In the genomic region with DNA sequence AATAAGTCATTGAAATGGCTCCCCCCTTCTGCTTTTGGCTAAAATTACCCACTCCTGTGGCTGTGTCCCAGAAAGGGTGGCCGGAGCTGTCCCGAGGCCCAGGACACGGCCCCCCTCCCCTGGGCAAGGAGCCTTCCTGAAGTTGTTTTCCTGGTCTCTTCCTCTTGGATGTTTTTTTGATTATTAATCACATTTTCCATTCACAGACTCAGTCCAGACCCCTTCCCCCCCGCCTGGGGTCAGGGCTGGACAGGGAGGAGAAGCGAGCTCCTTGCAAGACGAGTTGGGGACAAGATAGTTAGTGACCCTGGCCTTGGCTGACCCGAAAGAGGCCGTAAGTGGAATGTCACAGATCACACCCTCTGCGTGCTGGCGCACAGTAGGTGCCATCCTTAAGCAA, we compare ENCODE assay signal across 8 mouse cellular contexts. TPM values are rescaled to one million over a fixed set of nuclear protein-coding genes. Genes with fewer than 3 reads are reported as not detected.
DNase-seq lines count a peak whose midpoint lies in the region; ATAC-seq and TF ChIP-seq lines count a peak whose summit lies in the region.
"Not testable (repeated sequence)": the region's sequence is repeated elsewhere in the genome, so short reads cannot be mapped to it uniquely, and the experiment has no call there.

A gene (plus strand): TSS at position 207 of the 400 bp plus-strand sequence.

- not testable (repeated sequence) for H3K36me3 ChIP-seq in forebrain, embryonic 11.5 days (ENCODE audit: control insufficient read depth, insufficient read depth, low read length); hindbrain, embryonic 12.5 days; liver, embryonic 11.5 days (ENCODE audit: control insufficient read depth, insufficient read depth, low read length); midbrain, embryonic 13.5 days; thymus, adult 2 months (ENCODE audit: control insufficient read depth, insufficient read depth, low read length)

- not testable (repeated sequence) for TF ChIP-seq POLR2A in thymus, adult 2 months (IDR thresholded peaks at IDR 0.05; ENCODE audit: control insufficient read depth, extremely low read depth, insufficient read depth, low read length, poor library complexity)

- not testable (repeated sequence) for H3K4me3 ChIP-seq in forebrain, embryonic 11.5 days (ENCODE audit: low read depth, low read length); hindbrain, embryonic 12.5 days; liver, embryonic 11.5 days (ENCODE audit: low read depth, low read length); midbrain, embryonic 13.5 days (replicated peaks); thymus, adult 2 months (ENCODE audit: control insufficient read depth, insufficient read depth, low read length)

- not testable (repeated sequence) for H3K27ac ChIP-seq in forebrain, embryonic 11.5 days (ENCODE audit: low read depth, low read length); hindbrain, embryonic 12.5 days; liver, embryonic 11.5 days (ENCODE audit: low read depth, low read length); midbrain, embryonic 13.5 days; thymus, adult 2 months (ENCODE audit: control insufficient read depth, insufficient read depth, low read length)

- not testable (repeated sequence) for H3K9ac ChIP-seq in forebrain, embryonic 11.5 days (ENCODE audit: low read length); hindbrain, embryonic 12.5 days; liver, embryonic 11.5 days (ENCODE audit: low read depth, low read length); midbrain, embryonic 13.5 days (replicated peaks)

- H3K4me1 ChIP-seq in forebrain, embryonic 11.5 days (replicated peaks; ENCODE audit: control insufficient read depth, insufficient read depth, low read length); hindbrain, embryonic 12.5 days; liver, embryonic 11.5 days (replicated peaks; ENCODE audit: control insufficient read depth, insufficient read depth, low read length); midbrain, embryonic 13.5 days (replicated peaks); thymus, adult 2 months (replicated peaks; ENCODE audit: control insufficient read depth, insufficient read depth, low read length): not testable (repeated sequence)

- DNase-seq in adrenal gland, postnatal 4 days (ENCODE audit: low spot score in 2 of 2); forebrain, embryonic 11.5 days (ENCODE audit: low spot score); heart, adult 18-20 months; layer of hippocampus, postnatal 10 days (ENCODE audit: low spot score in 2 of 2); liver, embryonic 11.5 days (ENCODE audit: low spot score); thymus, adult 2 months: not testable (repeated sequence)

- H3K27me3 ChIP-seq in forebrain, embryonic 11.5 days (ENCODE audit: control insufficient read depth, insufficient read depth, low read length); hindbrain, embryonic 12.5 days; liver, embryonic 11.5 days (replicated peaks; ENCODE audit: control insufficient read depth, insufficient read depth, low read length); midbrain, embryonic 13.5 days; thymus, adult 2 months (ENCODE audit: control insufficient read depth, insufficient read depth, low read length): not testable (repeated sequence)

- not testable (repeated sequence) for H3K4me2 ChIP-seq in forebrain, embryonic 11.5 days (ENCODE audit: low read depth, low read length, severe bottlenecking); liver, embryonic 11.5 days
- H3K4me2 ChIP-seq in hindbrain, embryonic 12.5 days (replicated peaks) = peak within 1 kb of the TSS; percentile 31; the same call in 1 of the 2 replicates
- peak within 1 kb of the TSS; percentile 32 for H3K4me2 ChIP-seq in midbrain, embryonic 13.5 days (replicated peaks)

- WGBS in forebrain, embryonic 11.5 days = 84% methylated on average over 7 of the region's 10 CpGs
- 58% methylated on average over 9 of the region's 10 CpGs for WGBS in hindbrain, embryonic 12.5 days
- 72% methylated on average over 10 of the region's 10 CpGs for WGBS in liver, embryonic 11.5 days
- WGBS in midbrain, embryonic 13.5 days = 85% methylated on average over 10 of the region's 10 CpGs
- 93% methylated on average over 10 of the region's 10 CpGs for WGBS in thymus, adult 2 months

- TF ChIP-seq CTCF in thymus, adult 2 months (IDR thresholded peaks at IDR 0.05; ENCODE audit: borderline replicate concordance, control insufficient read depth, extremely low read depth, insufficient read depth, low read length, poor library complexity) = not testable (repeated sequence)

- not testable (repeated sequence) for H3K9me3 ChIP-seq in forebrain, embryonic 11.5 days (ENCODE audit: control insufficient read depth, low read length); hindbrain, embryonic 12.5 days (replicated peaks); liver, embryonic 11.5 days (ENCODE audit: control insufficient read depth, low read length); midbrain, embryonic 13.5 days

- ATAC-seq in forebrain, embryonic 11.5 days (replicated peaks; ENCODE audit: low FRiP score); hindbrain, embryonic 12.5 days (ENCODE audit: low FRiP score); liver, embryonic 11.5 days (replicated peaks; ENCODE audit: low FRiP score); midbrain, embryonic 13.5 days: not testable (repeated sequence)

RNA-seq across cellular contexts. Expression of the gene that starts here (rescaled TPM):
- 10 to 100 TPM; 87.9 to 89.4 TPM for total RNA-seq in adrenal gland, postnatal 4 days (2021)
- 65.0 and 66.9 TPM in 2 replicates for polyA plus RNA-seq in forebrain, embryonic 11.5 days (2014; fragmentation: Nextera tagmentation; extraction: Ambion mirVana)
- 100 to 1,000 TPM; 105 TPM for total RNA-seq in heart, adult 18-20 months (2021)
- polyA plus RNA-seq in hindbrain, embryonic 12.5 days (2016; fragmentation: Nextera tagmentation; extraction: Ambion mirVana) = 125 and 141 TPM in 2 replicates
- 10 to 100 TPM; 23.2 to 24.5 TPM for total RNA-seq in layer of hippocampus, postnatal 10 days (2021)
- 66.8 and 72.9 TPM in 2 replicates for polyA plus RNA-seq in liver, embryonic 11.5 days (2014; fragmentation: Nextera tagmentation; extraction: Ambion mirVana)
- polyA plus RNA-seq in midbrain, embryonic 13.5 days (2015; fragmentation: Nextera tagmentation; extraction: Ambion mirVana) = 34.0 and 34.9 TPM in 2 replicates
- 47.4 and 73.2 TPM in 2 replicates for polyA plus RNA-seq in thymus, adult 2 months (2012; rRNA removed)
